Comparison of ENCODE assay signal across 8 mouse cellular contexts in genomic region chr12:78861496-78862253, GRCm38 (mm10). TPM values are rescaled to one million over a fixed set of nuclear protein-coding genes. Genes with fewer than 3 reads are reported as not detected.
A peak's percentile ranks its signal among the peaks of the same experiment; 100 is the strongest.
DNase-seq lines count a peak whose midpoint lies in the region; ATAC-seq and TF ChIP-seq lines count a peak whose summit lies in the region.

Atp6v1d (minus strand) TSS chr12:78861638.
Eif2s1 (plus strand) TSS chr12:78861819.

- H3K4me3 ChIP-seq in ES-Bruce4 (ENCODE audit: low read depth, low read length) = peak within 1 kb of the TSS; percentile 98
- peak within 1 kb of the TSS; percentile 91 for H3K4me3 ChIP-seq in forebrain, embryonic 13.5 days
- peak within 1 kb of the TSS; percentile 95 for H3K4me3 ChIP-seq in liver, postnatal 0 days (ENCODE audit: low read depth, low read length)
- peak within 1 kb of the TSS; percentile 97 for H3K4me3 ChIP-seq in neural tube, embryonic 14.5 days (ENCODE audit: low read depth, low read length)

- peak; percentile 64 for TF ChIP-seq CTCF in ES-Bruce4 (IDR thresholded peaks at IDR 0.05; ENCODE audit: low read depth, low read length)
- peak; percentile 96 for TF ChIP-seq CTCF in liver, postnatal 0 days (IDR thresholded peaks at IDR 0.05; ENCODE audit: low read depth)

- TF ChIP-seq POLR2A in ES-Bruce4 (IDR thresholded peaks at IDR 0.05; ENCODE audit: insufficient read depth, low read length) = peak; percentile 46

- DNase-seq in heart, postnatal 10 days = peak; percentile 99
- peak; percentile 98 for DNase-seq in large intestine, adult 2 months (ENCODE audit: low read depth, low spot score)
- DNase-seq in liver, postnatal 0 days = peak; percentile 99
- DNase-seq in testis, postnatal 10 days (ENCODE audit: low spot score) = peak; percentile 96

- TF ChIP-seq EP300 in ES-Bruce4 (IDR thresholded peaks at IDR 0.05; ENCODE audit: insufficient read depth, low read depth, low read length) = 0 out of 2 replicates have a peak, but pooled peaks have one; percentile 42
- peak; percentile 74 for TF ChIP-seq EP300 in liver, postnatal 0 days (IDR thresholded peaks at IDR 0.05; ENCODE audit: low read depth)

- ATAC-seq in cerebellum, adult (ENCODE audit: insufficient number of reproducible peaks, low FRiP score, low TSS enrichment) = peak; percentile 96
- peak; percentile 100 for ATAC-seq in forebrain, embryonic 13.5 days
- ATAC-seq in liver, postnatal 0 days = peak; percentile 99
- ATAC-seq in neural tube, embryonic 14.5 days (ENCODE audit: low read depth) = peak; percentile 100

- no peaks in the 10 kb centered on the region for H3K27me3 ChIP-seq in ES-Bruce4 (ENCODE audit: control insufficient read depth, insufficient read depth, low read length, poor library complexity, severe bottlenecking)
- no peaks in the 10 kb centered on the region for H3K27me3 ChIP-seq in forebrain, embryonic 13.5 days
- no peaks in the 10 kb centered on the region for H3K27me3 ChIP-seq in liver, postnatal 0 days (ENCODE audit: insufficient read depth, low read length)
- no peaks in the 10 kb centered on the region for H3K27me3 ChIP-seq in neural tube, embryonic 14.5 days (ENCODE audit: control insufficient read depth, insufficient read depth, low read length)

- peaks cover 10% of the 10 kb centered on the region for H3K36me3 ChIP-seq in ES-Bruce4 (ENCODE audit: control insufficient read depth, insufficient read depth, low read length, poor library complexity, severe bottlenecking)
- no peaks in the 10 kb centered on the region; the same call in 1 of the 2 replicates for H3K36me3 ChIP-seq in forebrain, embryonic 13.5 days (ENCODE audit: poor library complexity, severe bottlenecking)
- 0 out of 2 replicates have a peak, but pooled peaks cover 6% of the 10 kb centered on the region for H3K36me3 ChIP-seq in liver, postnatal 0 days (replicated peaks; ENCODE audit: insufficient read depth, low read length)
- H3K36me3 ChIP-seq in neural tube, embryonic 14.5 days (ENCODE audit: control insufficient read depth, insufficient read depth, low read length) = no peaks in the 10 kb centered on the region

- under 1% methylated on average over 55 of the region's 55 CpGs for WGBS in forebrain, embryonic 13.5 days
- under 1% methylated on average over 55 of the region's 55 CpGs for WGBS in large intestine, adult 2 months
- under 1% methylated on average over 54 of the region's 55 CpGs for WGBS in liver, postnatal 0 days (ENCODE audit: insufficient replicate concordance)
- under 1% methylated on average over 55 of the region's 55 CpGs for WGBS in neural tube, embryonic 14.5 days

- H3K4me1 ChIP-seq in ES-Bruce4 (ENCODE audit: control insufficient read depth, insufficient read depth, low read length) = no peaks in the 10 kb centered on the region
- H3K4me1 ChIP-seq in forebrain, embryonic 13.5 days = peaks cover 33% of the 10 kb centered on the region
- H3K4me1 ChIP-seq in liver, postnatal 0 days (ENCODE audit: insufficient read depth) = peaks cover 25% of the 10 kb centered on the region
- peaks cover 21% of the 10 kb centered on the region for H3K4me1 ChIP-seq in neural tube, embryonic 14.5 days (ENCODE audit: control insufficient read depth, insufficient read depth, low read length)

- peak within 1 kb of the TSS; percentile 87 for H3K9ac ChIP-seq in ES-Bruce4 (ENCODE audit: low read depth, poor library complexity, severe bottlenecking)
- peak within 1 kb of the TSS; percentile 93 for H3K9ac ChIP-seq in forebrain, embryonic 13.5 days
- H3K9ac ChIP-seq in liver, postnatal 0 days (replicated peaks) = peak within 1 kb of the TSS; percentile 91
- H3K9ac ChIP-seq in neural tube, embryonic 14.5 days (replicated peaks; ENCODE audit: low read depth, low read length) = peak within 1 kb of the TSS; percentile 73

- H3K4me2 ChIP-seq in forebrain, embryonic 13.5 days = peak within 1 kb of the TSS; percentile 95
- peak within 1 kb of the TSS; percentile 89 for H3K4me2 ChIP-seq in liver, postnatal 0 days (ENCODE audit: low read depth, low read length)
- H3K4me2 ChIP-seq in neural tube, embryonic 14.5 days (ENCODE audit: low read depth, low read length) = peak within 1 kb of the TSS; percentile 73

- H3K27ac ChIP-seq in ES-Bruce4 (ENCODE audit: insufficient read depth, low read length) = peak within 1 kb of the TSS; percentile 60
- H3K27ac ChIP-seq in forebrain, embryonic 13.5 days = peak within 1 kb of the TSS; percentile 73
- peak within 1 kb of the TSS; percentile 91 for H3K27ac ChIP-seq in liver, postnatal 0 days (ENCODE audit: low read depth)
- peak within 1 kb of the TSS; percentile 66 for H3K27ac ChIP-seq in neural tube, embryonic 14.5 days (ENCODE audit: low read depth, low read length)

- intact Hi-C loops in heart, postnatal 10 days (cut with DNase I) = loop anchor here (5.0 to 10.0 kb wide), 2 partner anchors 114 to 637 kb away; partner anchors contain the start of genes Gphn and Mpp5

- no peaks in the 10 kb centered on the region for H3K9me3 ChIP-seq in ES-Bruce4 (replicated peaks; ENCODE audit: control insufficient read depth, insufficient read depth, low read length, poor library complexity, severe bottlenecking)
- no peaks in the 10 kb centered on the region for H3K9me3 ChIP-seq in forebrain, embryonic 13.5 days (replicated peaks)
- H3K9me3 ChIP-seq in liver, postnatal 0 days (ENCODE audit: low read length) = no peaks in the 10 kb centered on the region
- no peaks in the 10 kb centered on the region for H3K9me3 ChIP-seq in neural tube, embryonic 14.5 days (ENCODE audit: control insufficient read depth, low read length)

RNA-seq across cellular contexts. Expression of gene Atp6v1d, which starts in this region (rescaled TPM):
- 77.8 and 83.9 TPM in 2 replicates for polyA plus RNA-seq in ES-Bruce4 (2011; ENCODE audit: insufficient read depth, insufficient read length, low read depth, missing spikeins)
- 107 and 111 TPM in 2 replicates for polyA plus RNA-seq in forebrain, embryonic 13.5 days (2015; fragmentation: Nextera tagmentation; extraction: Ambion mirVana)
- total RNA-seq in heart, postnatal 10 days (2021) = 100 to 1,000 TPM in 1 of 2 experiments, 10 to 100 TPM in 1; 91.3 to 101 TPM
- 11.9 and 13.8 TPM in 2 replicates for polyA plus RNA-seq in large intestine, adult 2 months (2012; rRNA removed)
- 36.1 and 36.3 TPM in 2 replicates for polyA plus RNA-seq in liver, postnatal 0 days (2015; fragmentation: Nextera tagmentation; extraction: Ambion mirVana)
- 155 and 161 TPM in 2 replicates for polyA plus RNA-seq in neural tube, embryonic 14.5 days (2014; fragmentation: Nextera tagmentation; extraction: Ambion mirVana)

RNA-seq across cellular contexts. Expression of gene Eif2s1, which starts in this region (rescaled TPM):
- 214 and 231 TPM in 2 replicates for polyA plus RNA-seq in ES-Bruce4 (2011; ENCODE audit: insufficient read depth, insufficient read length, low read depth, missing spikeins)
- 188 and 203 TPM in 2 replicates for polyA plus RNA-seq in forebrain, embryonic 13.5 days (2015; fragmentation: Nextera tagmentation; extraction: Ambion mirVana)
- 10 to 100 TPM; 61.8 to 64.2 TPM for total RNA-seq in heart, postnatal 10 days (2021)
- polyA plus RNA-seq in large intestine, adult 2 months (2012; rRNA removed) = 11.5 and 12.7 TPM in 2 replicates
- polyA plus RNA-seq in liver, postnatal 0 days (2015; fragmentation: Nextera tagmentation; extraction: Ambion mirVana) = 83.0 and 88.8 TPM in 2 replicates
- 135 and 146 TPM in 2 replicates for polyA plus RNA-seq in neural tube, embryonic 14.5 days (2014; fragmentation: Nextera tagmentation; extraction: Ambion mirVana)

Comparison
In these comparisons a context has a peak if more than half of its experiments do, and no peak if none do; other contexts are left out.
1. Peak in every context shown above with its lines: DNase-seq, ATAC-seq, H3K4me3 ChIP-seq and H3K27ac ChIP-seq.